Mouse (Mus musculus): Measurements from ENCODE around the gene Zfr.

GRCm38 (mm10) chr15:12193880-12194816, 76.5 kb downstream of the Zfr start:
- TF ChIP-seq TCF12 (IDR thresholded peaks at IDR 0.05; ENCODE audit: low read depth, low read length) (no peak), MAZ (IDR thresholded peaks at IDR 0.05; ENCODE audit: low read depth, low read length) (no peak), POLR2A (IDR thresholded peaks at IDR 0.05; ENCODE audit: low read depth, low read length) (no peak), EP300 (IDR thresholded peaks at IDR 0.05; ENCODE audit: low read length) (no peak), MAFK (IDR thresholded peaks at IDR 0.05; ENCODE audit: insufficient replicate concordance, low read length) (no peak), NRF1 (IDR thresholded peaks at IDR 0.05; ENCODE audit: low read depth, low read length) (no peak), CTCF (conservative IDR thresholded peaks at IDR 0.05 in 1 of 2, IDR thresholded peaks at IDR 0.05 in 1 of 2; ENCODE audit: low read depth in 2 of 2, low read length in 2 of 2) (no peak), POLR2AphosphoS2 (IDR thresholded peaks at IDR 0.05; ENCODE audit: low read depth, low read length) (no peak)
